Mouse (Mus musculus): ENCODE measurements at regions not wholly inside any gene's neighbourhood (a gene's known extent, or its start where the extent isn't known, plus 50 kb on each side); places are given as distances from the start of the nearest gene placed in this dataset.

GRCm38 (mm10) chr8:26921531-26922177, 55.5 kb upstream of the Zfp703 start:
- TF ChIP-seq EP300 (IDR thresholded peaks at IDR 0.05; ENCODE audit: low read depth), result no peak
- TF ChIP-seq CTCF (IDR thresholded peaks at IDR 0.05; ENCODE audit: low read depth), result no peak
- no peaks in the 10 kb centered on the region for H3K27me3 ChIP-seq (ENCODE audit: insufficient read depth, low read length)
- H3K4me1 ChIP-seq (ENCODE audit: insufficient read depth), result no peaks in the 10 kb centered on the region
- no peak overlapping the region for H3K4me2 ChIP-seq (ENCODE audit: low read depth, low read length)
- ATAC-seq (no peak), DNase-seq (no peak)
- WGBS (ENCODE audit: insufficient replicate concordance), result 80% methylated on average over 5 of the region's 5 CpGs
- no peak overlapping the region for H3K27ac ChIP-seq (ENCODE audit: low read depth)
- H3K9me3 ChIP-seq (ENCODE audit: low read length), result no peaks in the 10 kb centered on the region
- no peak overlapping the region for H3K9ac ChIP-seq (replicated peaks)
- H3K36me3 ChIP-seq (replicated peaks; ENCODE audit: insufficient read depth, low read length), result no peaks in the 10 kb centered on the region
- H3K4me3 ChIP-seq (ENCODE audit: low read depth, low read length), result no peak overlapping the region

GRCm38 (mm10) chr8:26922178-26922540, 55.0 kb upstream of the Zfp703 start:
- no peaks in the 10 kb centered on the region for H3K27me3 ChIP-seq (ENCODE audit: insufficient read depth, low read length)
- H3K4me1 ChIP-seq (ENCODE audit: insufficient read depth), result no peaks in the 10 kb centered on the region
- H3K36me3 ChIP-seq (replicated peaks; ENCODE audit: insufficient read depth, low read length), result no peaks in the 10 kb centered on the region
- WGBS (ENCODE audit: insufficient replicate concordance), result 70% methylated on average over 5 of the region's 5 CpGs
- no peak overlapping the region for H3K27ac ChIP-seq (ENCODE audit: low read depth)
- no peak overlapping the region for H3K4me3 ChIP-seq (ENCODE audit: low read depth, low read length)
- no peak for ATAC-seq
- DNase-seq, result no peak
- no peak overlapping the region for H3K9ac ChIP-seq (replicated peaks)
- TF ChIP-seq CTCF (IDR thresholded peaks at IDR 0.05; ENCODE audit: low read depth) (no peak), EP300 (IDR thresholded peaks at IDR 0.05; ENCODE audit: low read depth) (no peak)
- H3K4me2 ChIP-seq (ENCODE audit: low read depth, low read length), result no peak overlapping the region
- H3K9me3 ChIP-seq (ENCODE audit: low read length), result no peaks in the 10 kb centered on the region

- WGBS (ENCODE audit: insufficient replicate concordance), result 70% methylated on average over 8 of the region's 8 CpGs
These were observed 54.0 kb upstream of the Zfp703 start for GRCm38 (mm10) chr8:26923166-26923565.

More at GRCm38 (mm10) chr8:26923166-26923565, 54.0 kb upstream of the Zfp703 start:
- H3K9ac ChIP-seq (replicated peaks), result no peak overlapping the region
- DNase-seq (no peak), ATAC-seq (no peak)
- H3K4me3 ChIP-seq (ENCODE audit: low read depth, low read length), result no peak overlapping the region
- no peaks in the 10 kb centered on the region for H3K9me3 ChIP-seq (ENCODE audit: low read length)
- H3K27me3 ChIP-seq (ENCODE audit: insufficient read depth, low read length), result no peaks in the 10 kb centered on the region
- TF ChIP-seq EP300 (IDR thresholded peaks at IDR 0.05; ENCODE audit: low read depth), result no peak
- H3K27ac ChIP-seq (ENCODE audit: low read depth), result no peak overlapping the region
- H3K4me2 ChIP-seq (ENCODE audit: low read depth, low read length), result no peak overlapping the region
- no peaks in the 10 kb centered on the region for H3K4me1 ChIP-seq (ENCODE audit: insufficient read depth)
- no peaks in the 10 kb centered on the region for H3K36me3 ChIP-seq (replicated peaks; ENCODE audit: insufficient read depth, low read length)
